Mouse (Mus musculus): ENCODE results near the gene Npy4r.

Gene Npy4r

GRCm38 (mm10) chr14:34152342-34152741, at the start of gene Npy4r:
Gene Npy4r, minus strand, starts transcription at chr14:34152489.
- peak; percentile 18 for DNase-seq

GRCm38 (mm10) chr14:34201231-34202035, 49.1 kb upstream of the Npy4r start, which contains the start of gene Gprin2:
Gene Gprin2, minus strand, starts transcription at chr14:34201653.
- peak; percentile 9 for DNase-seq

- DNase-seq = no peak
Measured at GRCm38 (mm10) chr14:34200738-34201230, 48.5 kb upstream of the Npy4r start.

GRCm38 (mm10) chr14:34196706-34197105, 44.4 kb upstream of the Npy4r start:
- DNase-seq = no peak

GRCm38 (mm10) chr14:34195466-34195865, 43.2 kb upstream of the Npy4r start:
- DNase-seq = no peak

- DNase-seq = no peak
Measured at GRCm38 (mm10) chr14:34193879-34194278, 41.6 kb upstream of the Npy4r start.

GRCm38 (mm10) chr14:34190361-34190760, 38.1 kb upstream of the Npy4r start:
- DNase-seq = no peak

- DNase-seq = peak; percentile 45
Measured at GRCm38 (mm10) chr14:34188629-34189028, 36.3 kb upstream of the Npy4r start.

GRCm38 (mm10) chr14:34183101-34183500, 30.8 kb upstream of the Npy4r start:
- no peak for DNase-seq

GRCm38 (mm10) chr14:34179351-34179750, 27.1 kb upstream of the Npy4r start:
- DNase-seq = no peak

- no peak for DNase-seq
Measured at GRCm38 (mm10) chr14:34171107-34171506, 18.8 kb upstream of the Npy4r start.

- no peak for DNase-seq
Measured at GRCm38 (mm10) chr14:34155752-34156151, 3.5 kb upstream of the Npy4r start.

GRCm38 (mm10) chr14:34154601-34155337, 2.5 kb upstream of the Npy4r start:
- peak; percentile 10 for DNase-seq

- no peak for DNase-seq
Measured at GRCm38 (mm10) chr14:34142915-34143314, 9.4 kb downstream of the Npy4r start.

- no peak for DNase-seq
Measured at GRCm38 (mm10) chr14:34142316-34142715, 10.0 kb downstream of the Npy4r start.

GRCm38 (mm10) chr14:34139671-34140664, 12.3 kb downstream of the Npy4r start:
- no peak for DNase-seq

- DNase-seq = no peak
Measured at GRCm38 (mm10) chr14:34135391-34135790, 16.9 kb downstream of the Npy4r start.

- no peak for DNase-seq
Measured at GRCm38 (mm10) chr14:34131216-34131615, 21.1 kb downstream of the Npy4r start.

GRCm38 (mm10) chr14:34121691-34122090, 30.6 kb downstream of the Npy4r start:
- no peak for DNase-seq

- no peak for DNase-seq
Measured at GRCm38 (mm10) chr14:34120923-34121351, 31.4 kb downstream of the Npy4r start.

GRCm38 (mm10) chr14:34120016-34120910, 32.0 kb downstream of the Npy4r start:
- DNase-seq = no peak
